Mouse (Mus musculus): ENCODE measurements around the gene Fgf11.

GRCm38 (mm10) chr11:69835966-69836335 lies 34.3 kb upstream of the Fgf11 start:
- TF ChIP-seq CTCF (IDR thresholded peaks at IDR 0.05; ENCODE audit: borderline replicate concordance, insufficient read depth, low read depth, low read length) (no peak), POLR2A (IDR thresholded peaks at IDR 0.05; ENCODE audit: borderline replicate concordance, insufficient read depth, low read length) (no peak)

Measured in cerebellum, adult 2 months (tissue).